Mouse (Mus musculus) cerebellum, adult 2 months (tissue): ENCODE measurements at regions not wholly inside any gene's neighbourhood (a gene's known extent, or its start where the extent isn't known, plus 50 kb on each side); places are given as distances from the start of the nearest gene placed in this dataset.

ENCODE experiments used
- DNase-seq, 2 experiments: peaks; one replicate each; pipeline ENCODE4 v3.0.0; 2021
- H3K27ac ChIP-seq: fragments of 200-500 bp; 2 replicates; pipeline ENCODE4 v1.5.1; 2012; ENCODE audit warnings: low read length, control low read depth, inconsistent platforms; ENCODE audit not compliant: insufficient read depth
- H3K27me3 ChIP-seq: fragments of 200-500 bp; 2 replicates; pipeline ENCODE4 v1.6.1; 2012; ENCODE audit warnings: inconsistent platforms, mild to moderate bottlenecking, low read length, moderate library complexity; ENCODE audit not compliant: control insufficient read depth, insufficient read depth
- H3K4me1 ChIP-seq: fragments of 200-500 bp; 2 replicates; pipeline ENCODE4 v1.6.1; 2011; ENCODE audit warnings: low read length; ENCODE audit not compliant: control insufficient read depth, insufficient read depth
- H3K4me3 ChIP-seq: fragments of 200-500 bp; replicated peaks from 2 replicates; pipeline ENCODE3; 2011; ENCODE audit warnings: mild to moderate bottlenecking, low read depth, low read length, control low read depth; ENCODE audit not compliant: insufficient read depth
- CTCF ChIP-seq: fragments of 200-500 bp; IDR thresholded peaks from 2 replicates; pipeline ENCODE4 v1.5.1; 2011; ENCODE audit warnings: low read depth, mild to moderate bottlenecking, control low read depth, low read length, moderate library complexity, borderline replicate concordance; ENCODE audit not compliant: insufficient read depth
- POLR2A ChIP-seq: fragments of 200-500 bp; IDR thresholded peaks from 2 replicates; pipeline ENCODE4 v1.6.1; 2011; ENCODE audit warnings: low read length, control low read depth, borderline replicate concordance; ENCODE audit not compliant: insufficient read depth
- WGBS: fragments of 180-500 bp; shearing (Covaris S2); methylation state at CpG from one replicate; pipeline ENCODE4 v1.1.7; 2018; 5-methylcytosine and 5-hydroxymethylcytosine counted together

DNA sequence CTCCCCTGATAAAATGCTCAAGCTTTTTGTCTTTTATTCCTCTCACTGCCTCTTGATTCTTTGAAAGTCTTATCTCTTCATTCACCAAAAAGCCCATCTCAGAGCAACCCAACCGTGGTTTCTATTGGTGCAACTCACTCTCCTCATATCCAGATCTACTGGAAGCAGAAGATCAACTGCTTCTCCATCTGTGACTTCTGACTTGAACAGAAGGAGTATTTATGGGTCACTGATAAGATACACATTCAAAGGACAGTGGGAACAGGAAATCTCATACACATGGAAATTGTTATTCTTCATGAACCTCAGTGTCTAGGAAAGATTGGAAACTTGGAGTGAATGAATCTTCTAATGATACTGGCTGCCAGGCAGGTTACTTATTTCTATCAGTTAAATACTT lies 846.6 kb downstream of the Tlr4 start:
- no peaks in the 10 kb centered on the region for H3K27me3 ChIP-seq
- no peaks in the 10 kb centered on the region; the same call in 1 of the 2 replicates for H3K4me1 ChIP-seq
- DNase-seq = peak in 1 of 2 experiments; percentile 62
- 7% methylated on average over 1 of the region's 1 CpGs for WGBS
- TF ChIP-seq POLR2A (no peak), CTCF (no peak)
- H3K27ac ChIP-seq = no peak overlapping the region
- H3K4me3 ChIP-seq = no peak overlapping the region

DNA sequence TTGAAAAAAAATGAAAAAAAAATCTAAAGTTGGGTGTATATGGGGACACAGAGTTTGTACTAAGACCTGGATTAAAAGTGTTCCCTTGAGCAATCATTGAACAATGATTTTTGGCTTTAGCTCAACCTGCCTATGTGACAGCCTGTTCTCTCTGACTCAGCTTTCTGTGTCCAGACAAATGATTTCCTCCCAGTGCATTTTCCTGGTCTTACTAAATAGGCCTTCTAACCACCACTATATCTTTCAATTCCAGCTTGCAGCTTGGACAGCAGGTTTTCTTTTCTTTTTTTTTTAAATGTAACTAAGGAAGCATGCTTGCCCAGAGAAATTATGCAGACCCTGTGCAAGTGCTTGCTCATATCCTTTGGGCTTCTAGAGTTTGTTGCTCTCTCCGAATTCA lies 850.2 kb downstream of the Tlr4 start:
- no peak for TF ChIP-seq POLR2A
- no peak for TF ChIP-seq CTCF
- Histone ChIP-seq H3K4me3 (no peak overlapping the region), H3K4me1 (no peaks in the 10 kb centered on the region; the same call in 1 of the 2 replicates), H3K27ac (no peak overlapping the region), H3K27me3 (no peaks in the 10 kb centered on the region)
- DNase-seq = peak in 1 of 2 experiments; percentile 60
- WGBS = 87% methylated on average over 1 of the region's 1 CpGs

DNA sequence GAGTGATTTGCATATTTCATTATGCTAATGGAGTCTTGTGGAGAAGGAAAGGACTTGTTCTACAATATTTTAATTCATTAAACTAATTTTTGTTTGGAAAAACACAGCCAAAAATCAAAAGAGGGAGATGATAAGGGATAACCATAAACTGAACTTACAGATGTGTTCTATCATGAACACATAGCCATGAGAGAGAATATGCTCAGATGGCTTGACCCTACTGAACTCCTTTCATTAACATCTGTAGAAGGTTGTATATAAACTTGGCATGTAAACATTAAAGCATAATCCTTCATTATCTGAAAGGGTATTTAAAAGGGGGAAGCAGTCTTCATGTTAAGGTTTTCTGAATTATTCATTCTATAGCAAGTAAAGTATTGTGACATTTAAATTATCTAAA lies 871.1 kb downstream of the Tlr4 start:
- no peak overlapping the region for H3K4me3 ChIP-seq
- H3K27me3 ChIP-seq = no peaks in the 10 kb centered on the region
- H3K4me1 ChIP-seq = no peaks in the 10 kb centered on the region
- TF ChIP-seq POLR2A = no peak
- TF ChIP-seq CTCF = no peak
- DNase-seq = no peak
- H3K27ac ChIP-seq = no peak overlapping the region
